In genomic region chr4:48029652-48030051, GRCm38 (mm10) we compare ENCODE assay signal across 11 mouse cellular contexts. TPM values are rescaled to one million over a fixed set of nuclear protein-coding genes. Genes with fewer than 3 reads are reported as not detected.
A peak's percentile ranks its signal among the peaks of the same experiment; 100 is the strongest.
DNase-seq lines count a peak whose midpoint lies in the region; ATAC-seq and TF ChIP-seq lines count a peak whose summit lies in the region.
"Had no signal": no experiment of that assay in that cellular context is flagged by ENCODE, and none has a peak within 500 bp of the region (broad histone marks: within the 10 kb centered on the region; RNA-seq: fewer than 3 reads in every experiment).

No protein-coding gene starts in this region.

- H3K27me3 ChIP-seq in liver, adult 2 months (ENCODE audit: control insufficient read depth, insufficient read depth, low read length): no peaks in the 10 kb centered on the region
- H3K27me3 ChIP-seq: embryonic facial prominence, embryonic 15.5 days had no signal

- no peak overlapping the region for H3K9ac ChIP-seq in liver, adult 2 months (ENCODE audit: low read depth, low read length)
- H3K9ac ChIP-seq: embryonic facial prominence, embryonic 15.5 days had no signal

- no peak overlapping the region for H3K27ac ChIP-seq in liver, adult 2 months (replicated peaks; ENCODE audit: insufficient read depth, low read depth, low read length)
- H3K27ac ChIP-seq: embryonic facial prominence, embryonic 15.5 days; macrophage had no signal

- DNase-seq in adrenal gland, postnatal 14 days: peak; percentile 71
- DNase-seq in adrenal gland, adult 18-20 months (ENCODE audit: low spot score in 2 of 2): no peak
- DNase-seq in liver, adult 2 months (ENCODE audit: extremely low read depth, low read depth, low spot score): no peak
- DNase-seq in liver: no peak
- peak; percentile 36 to 59 for DNase-seq in adrenal gland, postnatal 36 days
- no peak for DNase-seq in c-Kit-positive CD71-positive TER-119-positive erythroid progenitor cells, embryonic 14.5 days (ENCODE audit: low spot score)
- DNase-seq in left cerebral cortex, postnatal 14 days (ENCODE audit: low spot score in 2 of 2): no peak

- H3K36me3 ChIP-seq in liver, adult 2 months (ENCODE audit: control insufficient read depth, insufficient read depth, low read length): no peaks in the 10 kb centered on the region
- H3K36me3 ChIP-seq: embryonic facial prominence, embryonic 15.5 days had no signal

- no peak for TF ChIP-seq POLR2A in liver, adult 2 months (IDR thresholded peaks at IDR 0.05; ENCODE audit: extremely low read depth, insufficient read depth, low read length)

- 76% methylated on average over 24 of the region's 24 CpGs for WGBS in liver, adult 2 months

- peak; percentile 65 for ATAC-seq in megakaryocyte-erythroid progenitor cell, adult 5-6 weeks (replicated peaks; ENCODE audit: low FRiP score, low TSS enrichment, poor library complexity, severe bottlenecking)

- TF ChIP-seq CTCF in liver, adult 2 months (IDR thresholded peaks at IDR 0.05; ENCODE audit: low read depth, low read length): peak; percentile 19; the same call in 1 of the 2 replicates

- H3K4me3 ChIP-seq in liver, adult 2 months (ENCODE audit: insufficient read depth, low read depth, low read length): no peak overlapping the region
- H3K4me3 ChIP-seq: embryonic facial prominence, embryonic 15.5 days had no signal

- H3K79me2 ChIP-seq in liver, adult 2 months (ENCODE audit: control insufficient read depth, insufficient read depth, low read length): no peaks in the 10 kb centered on the region

- H3K4me1 ChIP-seq in liver, adult 2 months (ENCODE audit: control insufficient read depth, insufficient read depth, low read length): no peaks in the 10 kb centered on the region
- H3K4me1 ChIP-seq: embryonic facial prominence, embryonic 15.5 days had no signal

- intact Hi-C loops in left cerebral cortex, postnatal 14 days (cut with DNase I): no loop called here

RNA-seq across cellular contexts. Expression of gene Nr4a3, which starts 15.3 kb away (rescaled TPM):
- total RNA-seq in adrenal gland, postnatal 14 days (2021): 49.0 and 108 TPM in 2 replicates
- total RNA-seq in adrenal gland, adult 18-20 months (2021): 100 to 1,000 TPM in 1 of 2 experiments, 10 to 100 TPM in 1; 77.9 to 107 TPM
- total RNA-seq in liver, adult 2 months (2014; rRNA removed): under 0.01 and 0.13 TPM in 2 replicates
- polyA plus RNA-seq in liver, adult 2 months (2012; rRNA removed): not detected in 2 replicates
- 10 to 100 TPM; 66.7 to 87.7 TPM for total RNA-seq in adrenal gland, postnatal 36 days (2021)
- 0.59 and 0.64 TPM in 2 replicates for total RNA-seq in megakaryocyte-erythroid progenitor cell, adult 5-6 weeks (2014; fragmentation: Nextera tagmentation)
- total RNA-seq in megakaryocyte-erythroid progenitor cell, adult 5-6 weeks (2017): 0.27 and 2.2 TPM in 2 replicates
- 10 to 100 TPM; 21.7 to 32.5 TPM for total RNA-seq in left cerebral cortex, postnatal 14 days (2021)
- polyA plus RNA-seq: intestine, embryonic 14.5 days had no signal

Comparison
In these comparisons a context has a peak if more than half of its experiments do, and no peak if none do; other contexts are left out.
1. DNase-seq: peak in adrenal gland, postnatal 14 days (single experiment) and adrenal gland, postnatal 36 days (2 of 2); none in adrenal gland, adult 18-20 months (0 of 2), liver, adult 2 months (single experiment), liver (single experiment), c-Kit-positive CD71-positive TER-119-positive erythroid progenitor cells, embryonic 14.5 days (single experiment) and left cerebral cortex, postnatal 14 days (0 of 2).
2. RNA of gene Nr4a3, which starts 15.3 kb away (total RNA-seq): 49.0 to 108 TPM in adrenal gland, postnatal 14 days, 77.9 to 107 TPM in adrenal gland, adult 18-20 months, 66.7 to 87.7 TPM in adrenal gland, postnatal 36 days and 21.7 to 32.5 TPM in left cerebral cortex, postnatal 14 days; 0.27 to 2.2 TPM in megakaryocyte-erythroid progenitor cell, adult 5-6 weeks and under 0.01 to 0.13 TPM in liver, adult 2 months; every median in the first group is over 4 times any median in the second.